Mouse (Mus musculus) CD4-positive helper T cell, adult 2 months (primary cell): ENCODE results near the gene Ptprb.

Experiments
- DNase-seq: peaks from one replicate; pipeline ENCODE4 v3.0.0-alpha.2; 2012; ENCODE audit warnings: low read depth, missing footprints, low spot score

Gene Ptprb

DNA sequence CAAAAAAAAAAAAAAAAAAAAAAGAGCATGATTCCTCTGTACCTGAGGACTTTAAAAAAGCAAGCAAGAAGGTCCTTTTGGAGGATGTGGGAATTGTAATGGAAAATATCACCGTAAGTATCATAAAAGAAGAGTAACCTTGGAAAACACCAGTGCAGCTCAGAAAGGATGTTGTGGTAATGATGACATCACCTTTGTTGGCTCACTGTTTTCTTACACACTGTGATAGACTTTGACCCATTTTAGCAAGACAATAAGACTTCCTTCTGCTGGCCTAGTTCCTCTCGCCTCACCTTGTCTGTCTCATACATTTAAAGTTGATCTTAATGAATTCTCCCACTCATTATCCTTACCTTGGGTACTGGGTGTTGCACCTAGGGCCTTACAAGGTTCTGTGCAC, 147.2 kb downstream of the Ptprb start:
- peak; percentile 42 for DNase-seq

DNA sequence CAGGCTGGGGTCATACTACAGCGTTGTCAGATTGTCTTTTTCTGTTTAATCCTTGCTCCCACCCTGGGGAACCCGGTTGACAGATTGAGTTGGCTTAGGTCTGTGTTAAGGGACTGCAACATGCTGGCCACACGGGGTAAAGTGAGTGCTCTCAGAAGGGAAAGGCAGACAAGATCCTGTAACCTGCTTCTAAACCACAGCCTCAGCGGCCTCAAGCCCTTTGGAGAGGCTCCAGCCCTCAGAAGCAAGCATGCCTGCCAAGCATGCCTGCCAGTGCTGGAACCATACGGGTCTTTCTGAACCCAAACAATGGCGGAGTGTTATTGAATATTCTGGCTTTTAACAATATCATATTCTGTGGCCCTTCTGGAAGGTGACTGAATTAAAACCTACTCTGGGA, 149.6 kb downstream of the Ptprb start:
- DNase-seq = no peak

- peak; percentile 7 for DNase-seq
These were observed 150.9 kb downstream of the Ptprb start for GRCm38 (mm10) chr10:116426176-116426575.

- no peak for DNase-seq
These were observed 152.9 kb downstream of the Ptprb start for GRCm38 (mm10) chr10:116428026-116428780.

GRCm38 (mm10) chr10:116432421-116432820, 157.1 kb downstream of the Ptprb start:
- DNase-seq = no peak

DNA sequence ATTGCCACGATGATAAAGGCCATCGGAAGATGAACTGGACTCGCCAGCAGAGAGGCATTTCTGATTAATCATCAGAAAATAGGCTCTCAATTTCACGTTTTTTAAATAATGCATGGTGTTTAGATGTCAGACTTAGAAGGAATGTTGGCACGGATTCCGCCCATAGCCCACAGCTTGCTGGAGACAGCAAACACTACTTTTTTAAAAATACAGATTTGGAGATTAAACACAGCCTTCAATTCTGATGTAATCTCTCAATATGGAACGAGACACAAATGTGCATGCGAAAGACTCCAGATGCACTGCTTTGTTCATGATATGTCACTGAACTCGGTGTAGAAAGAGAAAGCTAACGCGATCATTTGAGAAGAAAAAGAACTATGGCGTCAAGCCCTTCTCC, 160.1 kb downstream of the Ptprb start:
- DNase-seq = no peak
